Mouse (Mus musculus) hindbrain, embryonic 13.5 days (tissue): Measurements from ENCODE around the gene Cyth2. TPM values are rescaled to one million over a fixed set of nuclear protein-coding genes. Genes with fewer than 3 reads are reported as not detected.

Source experiments
- ATAC-seq: fragments of 200-750 bp; cut with Nextera tagmentation; 2 replicates; pipeline ENCODE4 v1.8.0; 2017; ENCODE audit warnings: moderate TSS enrichment; ENCODE audit not compliant: low FRiP score
- H3K27ac ChIP-seq: fragments of 300-500 bp; sonication (generic); 2 replicates; pipeline ENCODE4 v1.5.1; 2015; ENCODE audit warnings: inconsistent platforms, mild to moderate bottlenecking, moderate library complexity
- H3K27me3 ChIP-seq: fragments of 300-500 bp; sonication (generic); 2 replicates; pipeline ENCODE4 v1.6.1; 2015; ENCODE audit warnings: mild to moderate bottlenecking, inconsistent platforms
- H3K36me3 ChIP-seq: fragments of 300-500 bp; sonication (generic); 2 replicates; pipeline ENCODE4 v1.6.1; 2015; ENCODE audit warnings: mild to moderate bottlenecking, inconsistent platforms
- H3K4me1 ChIP-seq: fragments of 300-500 bp; sonication (generic); replicated peaks from 2 replicates; pipeline ENCODE4 v1.6.1; 2015; ENCODE audit warnings: inconsistent platforms
- H3K4me2 ChIP-seq: fragments of 300-500 bp; sonication (generic); 2 replicates; pipeline ENCODE4 v1.6.1; 2015; ENCODE audit warnings: inconsistent platforms, mild to moderate bottlenecking, moderate library complexity
- H3K4me3 ChIP-seq: fragments of 300-500 bp; sonication (generic); 2 replicates; pipeline ENCODE4 v1.5.1; 2015; ENCODE audit warnings: mild to moderate bottlenecking, inconsistent platforms
- H3K9ac ChIP-seq: fragments of 300-500 bp; sonication (generic); 2 replicates; pipeline ENCODE4 v1.6.1; 2015; ENCODE audit warnings: mild to moderate bottlenecking, inconsistent platforms
- H3K9me3 ChIP-seq: fragments of 300-500 bp; sonication (generic); 2 replicates; pipeline ENCODE4 v1.6.1; 2016; ENCODE audit warnings: inconsistent platforms
- WGBS: fragments of 180-500 bp; shearing (Covaris S2); methylation state at CpG from one replicate; pipeline ENCODE4 v1.1.7; 2015; 5-methylcytosine and 5-hydroxymethylcytosine counted together
- polyA plus RNA-seq: library from polyadenylated mRNA; unstranded; fragments of >200 nt; fragmentation: Nextera tagmentation; extraction: Ambion mirVana; gene quantifications from 2 replicates; pipeline ENCODE4 v1.2.1, GENCODE M21; 2015

Cyth2 gene
- polyA plus RNA-seq, 1 experiment from 2014 or later = 333 TPM

GRCm38 (mm10) chr7:45832428-45832827 is 18.0 kb upstream of the Cyth2 start:
- 8% methylated on average over 30 of the region's 30 CpGs for WGBS

GRCm38 (mm10) chr7:45831128-45831525 is 16.7 kb upstream of the Cyth2 start:
- WGBS = 20% methylated on average over 5 of the region's 5 CpGs
- Histone ChIP-seq H3K9me3 (no peaks in the 10 kb centered on the region), H3K9ac (peak overlapping the region; percentile 74; the same call in 1 of the 2 replicates), H3K27me3 (peaks cover 48% of the 10 kb centered on the region), H3K4me2 (peak overlapping the region; percentile 87), H3K27ac (peak overlapping the region; percentile 93), H3K4me3 (peak overlapping the region; percentile 81), H3K36me3 (peaks cover 31% of the 10 kb centered on the region), H3K4me1 (peaks cover 40% of the 10 kb centered on the region)
- ATAC-seq = peak; percentile 45

More at GRCm38 (mm10) chr7:45832428-45832827, 18.0 kb upstream of the Cyth2 start:
- H3K4me1 ChIP-seq = peaks cover 40% of the 10 kb centered on the region
- H3K4me2 ChIP-seq = peak overlapping the region; percentile 51
- peak overlapping the region; percentile 51; the same call in 1 of the 2 replicates for H3K9ac ChIP-seq
- no peaks in the 10 kb centered on the region for H3K9me3 ChIP-seq
- peaks cover 60% of the 10 kb centered on the region for H3K27me3 ChIP-seq
- no peak for ATAC-seq
- no peak overlapping the region for H3K27ac ChIP-seq
- H3K36me3 ChIP-seq = peaks cover 19% of the 10 kb centered on the region
- H3K4me3 ChIP-seq = peak overlapping the region; percentile 39

- peak within 1 kb of the TSS; percentile 74 for H3K9ac ChIP-seq
- H3K36me3 ChIP-seq = peaks cover 36% of the 10 kb centered on the region
- H3K27ac ChIP-seq = peak within 1 kb of the TSS; percentile 93
- WGBS = under 1% methylated on average over 35 of the region's 35 CpGs
- H3K4me3 ChIP-seq = peak within 1 kb of the TSS; percentile 81
- no peaks in the 10 kb centered on the region for H3K9me3 ChIP-seq
- peak within 1 kb of the TSS; percentile 87 for H3K4me2 ChIP-seq
- ATAC-seq = peak; percentile 92
- H3K4me1 ChIP-seq = peaks cover 40% of the 10 kb centered on the region
- peaks cover 42% of the 10 kb centered on the region for H3K27me3 ChIP-seq
Measured at GRCm38 (mm10) chr7:45830427-45831127, 16.2 kb upstream of the Cyth2 start, which contains the start of gene Grwd1. Gene Grwd1, minus strand, starts transcription at chr7:45830944.

- no peak for ATAC-seq
- Histone ChIP-seq H3K27me3 (peaks cover 3% of the 10 kb centered on the region), H3K27ac (no peak overlapping the region), H3K36me3 (peaks cover 68% of the 10 kb centered on the region), H3K4me1 (peaks cover 17% of the 10 kb centered on the region), H3K9ac (no peak overlapping the region), H3K4me3 (no peak overlapping the region), H3K4me2 (no peak overlapping the region), H3K9me3 (no peaks in the 10 kb centered on the region)
- 94% methylated on average over 7 of the region's 7 CpGs for WGBS
Measured at GRCm38 (mm10) chr7:45826631-45827030, 12.2 kb upstream of the Cyth2 start.

GRCm38 (mm10) chr7:45824598-45824997 is 10.2 kb upstream of the Cyth2 start, which contains the start of gene Kcnj14:
Gene Kcnj14, minus strand, starts transcription at chr7:45824782.
- no peak for ATAC-seq
- H3K9me3 ChIP-seq = no peaks in the 10 kb centered on the region
- H3K27me3 ChIP-seq = peaks cover 10% of the 10 kb centered on the region
- no peak within 1 kb of the TSS for H3K4me3 ChIP-seq
- no peak within 1 kb of the TSS for H3K27ac ChIP-seq
- 81% methylated on average over 7 of the region's 7 CpGs for WGBS
- H3K9ac ChIP-seq = peak within 1 kb of the TSS; percentile 29
- peaks cover under 1% of the 10 kb centered on the region; the same call in 1 of the 2 replicates for H3K4me1 ChIP-seq
- no peak within 1 kb of the TSS for H3K4me2 ChIP-seq
- peaks cover 68% of the 10 kb centered on the region for H3K36me3 ChIP-seq

GRCm38 (mm10) chr7:45820913-45821312 is 6.5 kb upstream of the Cyth2 start:
- H3K36me3 ChIP-seq = peaks cover 35% of the 10 kb centered on the region
- peaks cover 24% of the 10 kb centered on the region for H3K27me3 ChIP-seq
- no peak overlapping the region for H3K9ac ChIP-seq
- H3K4me1 ChIP-seq = peaks cover 2% of the 10 kb centered on the region
- no peak for ATAC-seq
- no peak overlapping the region for H3K4me2 ChIP-seq
- H3K27ac ChIP-seq = no peak overlapping the region
- no peak overlapping the region for H3K4me3 ChIP-seq
- H3K9me3 ChIP-seq = no peaks in the 10 kb centered on the region

- ATAC-seq = no peak
- H3K36me3 ChIP-seq = peaks cover 25% of the 10 kb centered on the region
- no peaks in the 10 kb centered on the region for H3K9me3 ChIP-seq
- 14% methylated on average over 25 of the region's 25 CpGs for WGBS
- H3K4me3 ChIP-seq = 0 out of 2 replicates have a peak overlapping the region, but pooled peaks have one; percentile 5
- H3K4me1 ChIP-seq = peaks cover 13% of the 10 kb centered on the region
- peaks cover 24% of the 10 kb centered on the region for H3K27me3 ChIP-seq
- H3K9ac ChIP-seq = no peak overlapping the region
- peak overlapping the region; percentile 17; the same call in 1 of the 2 replicates for H3K4me2 ChIP-seq
- no peak overlapping the region for H3K27ac ChIP-seq
Measured at GRCm38 (mm10) chr7:45819843-45820242, 5.5 kb upstream of the Cyth2 start.

- Histone ChIP-seq H3K27ac (no peak overlapping the region), H3K9ac (0 out of 2 replicates have a peak overlapping the region, but pooled peaks have one; percentile 60), H3K27me3 (peaks cover 24% of the 10 kb centered on the region), H3K36me3 (peaks cover 20% of the 10 kb centered on the region), H3K4me2 (no peak overlapping the region), H3K4me3 (no peak overlapping the region), H3K4me1 (peaks cover 35% of the 10 kb centered on the region), H3K9me3 (no peaks in the 10 kb centered on the region)
- WGBS = 59% methylated on average over 2 of the region's 2 CpGs
- ATAC-seq = no peak
Measured at GRCm38 (mm10) chr7:45815984-45816351, 1.6 kb upstream of the Cyth2 start.

GRCm38 (mm10) chr7:45815323-45815983 is 1.1 kb upstream of the Cyth2 start:
- ATAC-seq = no peak
- peak overlapping the region; percentile 60 for H3K9ac ChIP-seq
- WGBS = 39% methylated on average over 10 of the region's 10 CpGs

GRCm38 (mm10) chr7:45814841-45815240 is 460 bp upstream of the Cyth2 start:
- Histone ChIP-seq H3K36me3 (peaks cover 31% of the 10 kb centered on the region), H3K4me2 (peak overlapping the region; percentile 55), H3K27me3 (peaks cover 16% of the 10 kb centered on the region), H3K4me3 (peak overlapping the region; percentile 33), H3K27ac (peak overlapping the region; percentile 77), H3K9me3 (no peaks in the 10 kb centered on the region), H3K9ac (peak overlapping the region; percentile 60), H3K4me1 (peaks cover 35% of the 10 kb centered on the region)
- ATAC-seq = no peak
- under 1% methylated on average over 5 of the region's 5 CpGs for WGBS

More at GRCm38 (mm10) chr7:45815323-45815983, 1.1 kb upstream of the Cyth2 start:
- H3K36me3 ChIP-seq = peaks cover 25% of the 10 kb centered on the region
- H3K27me3 ChIP-seq = peaks cover 22% of the 10 kb centered on the region
- H3K4me3 ChIP-seq = 0 out of 2 replicates have a peak overlapping the region, but pooled peaks have one; percentile 33
- H3K9me3 ChIP-seq = no peaks in the 10 kb centered on the region
- H3K27ac ChIP-seq = peak overlapping the region; percentile 77
- H3K4me1 ChIP-seq = peaks cover 35% of the 10 kb centered on the region
- H3K4me2 ChIP-seq = peak overlapping the region; percentile 55

- no peaks in the 10 kb centered on the region for H3K9me3 ChIP-seq
- peaks cover 47% of the 10 kb centered on the region for H3K4me1 ChIP-seq
- WGBS = 89% methylated on average over 8 of the region's 8 CpGs
- peak overlapping the region; percentile 78 for H3K4me3 ChIP-seq
- no peak for ATAC-seq
- H3K27ac ChIP-seq = peak overlapping the region; percentile 100
- H3K36me3 ChIP-seq = peaks cover 50% of the 10 kb centered on the region
- H3K4me2 ChIP-seq = peak overlapping the region; percentile 85
- peak overlapping the region; percentile 99 for H3K9ac ChIP-seq
- H3K27me3 ChIP-seq = no peaks in the 10 kb centered on the region
Measured at GRCm38 (mm10) chr7:45812921-45813320, 1.5 kb downstream of the Cyth2 start.
